Mouse (Mus musculus) liver, embryonic 13.5 days (tissue): ENCODE data around the gene Ppp1cb. TPM values are rescaled to one million over a fixed set of nuclear protein-coding genes. Genes with fewer than 3 reads are reported as not detected.
A peak's percentile ranks its signal among the peaks of the same experiment; 100 is the strongest.

ENCODE experiments used
- ATAC-seq: fragments of 200-750 bp; cut with Nextera tagmentation; 2 replicates; pipeline ENCODE4 v1.8.0; 2017; ENCODE audit warnings: low read depth, mild to moderate bottlenecking, moderate number of reproducible peaks, moderate library complexity
- DNase-seq: peaks from one replicate; pipeline ENCODE4 v3.0.0; 2022
- H3K27ac ChIP-seq: fragments of 300-500 bp; sonication (generic); 2 replicates; pipeline ENCODE4 v1.5.1; 2015; ENCODE audit warnings: moderate library complexity, mild to moderate bottlenecking, inconsistent platforms
- H3K27me3 ChIP-seq: fragments of 300-500 bp; sonication (generic); 2 replicates; pipeline ENCODE4 v1.6.1; 2015; ENCODE audit warnings: mild to moderate bottlenecking, inconsistent platforms
- H3K36me3 ChIP-seq: fragments of 300-500 bp; sonication (generic); 2 replicates; pipeline ENCODE4 v1.6.1; 2015; ENCODE audit warnings: mild to moderate bottlenecking, inconsistent platforms
- H3K4me1 ChIP-seq: fragments of 300-500 bp; sonication (generic); replicated peaks from 2 replicates; pipeline ENCODE4 v1.6.1; 2015; ENCODE audit warnings: inconsistent platforms
- H3K4me2 ChIP-seq: fragments of 300-500 bp; sonication (generic); 2 replicates; pipeline ENCODE4 v1.6.1; 2015; ENCODE audit warnings: inconsistent platforms, mild to moderate bottlenecking, moderate library complexity
- H3K4me3 ChIP-seq: fragments of 300-500 bp; sonication (generic); replicated peaks from 2 replicates; pipeline ENCODE4 v1.5.1; 2015; ENCODE audit warnings: mild to moderate bottlenecking, inconsistent platforms
- H3K9ac ChIP-seq: fragments of 300-500 bp; sonication (generic); 2 replicates; pipeline ENCODE4 v1.6.1; 2015; ENCODE audit warnings: mild to moderate bottlenecking, inconsistent platforms
- H3K9me3 ChIP-seq: fragments of 300-500 bp; sonication (generic); replicated peaks from 2 replicates; pipeline ENCODE4 v1.6.1; 2016; ENCODE audit warnings: inconsistent platforms
- WGBS: fragments of 180-500 bp; shearing (Covaris S2); methylation state at CpG from one replicate; pipeline ENCODE4 v1.1.7; 2015; ENCODE audit not compliant: insufficient replicate concordance; 5-methylcytosine and 5-hydroxymethylcytosine counted together
- polyA plus RNA-seq: library from polyadenylated mRNA; unstranded; fragments of >200 nt; fragmentation: Nextera tagmentation; extraction: Ambion mirVana; gene quantifications from 2 replicates; pipeline ENCODE4 v1.2.1, GENCODE M21; 2015

Ppp1cb gene
- 117 and 158 TPM in 2 replicates for polyA plus RNA-seq

GRCm38 (mm10) chr5:32458408-32459143 is at the start of gene Ppp1cb:
Gene Ppp1cb, plus strand, starts transcription at chr5:32458843.
- H3K27ac ChIP-seq, result peak within 1 kb of the TSS; percentile 99
- 2% methylated on average over 54 of the region's 54 CpGs for WGBS
- H3K9me3 ChIP-seq, result no peaks in the 10 kb centered on the region
- H3K27me3 ChIP-seq, result peaks cover 4% of the 10 kb centered on the region; the same call in 1 of the 2 replicates
- peak within 1 kb of the TSS; percentile 98 for H3K9ac ChIP-seq
- peaks cover 2% of the 10 kb centered on the region; the same call in 1 of the 2 replicates for H3K36me3 ChIP-seq
- peak; percentile 97 for ATAC-seq
- H3K4me1 ChIP-seq, result peaks cover 32% of the 10 kb centered on the region
- peak within 1 kb of the TSS; percentile 70 for H3K4me2 ChIP-seq
- peak; percentile 100 for DNase-seq
- peak within 1 kb of the TSS; percentile 91 for H3K4me3 ChIP-seq

- Histone ChIP-seq H3K9me3 (no peaks in the 10 kb centered on the region), H3K27me3 (no peaks in the 10 kb centered on the region), H3K4me2 (no peak overlapping the region), H3K4me1 (peaks cover 15% of the 10 kb centered on the region), H3K4me3 (no peak overlapping the region), H3K36me3 (no peaks in the 10 kb centered on the region), H3K9ac (no peak overlapping the region), H3K27ac (no peak overlapping the region)
- DNase-seq (no peak), ATAC-seq (no peak)
- WGBS, result 48% methylated on average over 2 of the region's 2 CpGs
Observed at GRCm38 (mm10) chr5:32409747-32410146, 48.9 kb upstream of the Ppp1cb start.

DNA sequence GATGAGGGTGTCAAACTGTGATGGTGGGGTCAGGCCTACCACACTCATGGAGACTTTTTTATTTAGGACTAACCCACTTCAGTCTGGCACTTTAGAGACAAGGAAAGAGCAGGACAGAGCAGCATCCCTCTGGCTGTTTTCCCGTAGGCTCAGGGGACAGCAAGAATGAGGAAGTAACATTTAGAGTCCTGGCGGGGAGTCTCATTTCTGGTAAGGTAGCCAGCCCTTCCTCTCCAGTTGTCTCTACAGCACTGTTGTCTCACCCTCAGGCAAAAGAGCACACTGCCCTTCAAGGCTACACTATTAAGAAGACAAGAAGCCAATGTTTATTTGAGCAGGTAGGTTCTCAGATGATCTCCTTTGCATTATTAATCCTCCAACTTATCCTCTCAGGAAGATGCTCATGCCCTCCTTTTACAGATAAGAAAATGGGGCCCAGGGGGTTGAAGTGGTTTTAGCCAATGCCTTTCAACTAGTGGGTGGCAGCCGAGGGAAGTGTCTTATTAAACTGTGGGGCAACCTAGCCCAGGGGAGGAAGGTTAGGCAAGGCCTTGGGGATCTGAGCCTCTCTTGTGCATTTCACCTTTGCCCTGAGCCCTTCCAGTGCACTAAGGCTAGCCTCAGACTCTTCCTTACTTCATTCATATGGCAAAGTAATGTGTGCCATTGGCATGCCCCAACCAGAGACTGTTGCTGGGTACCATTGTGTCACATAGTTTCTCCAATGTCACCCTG is 47.5 kb upstream of the Ppp1cb start:
- DNase-seq (no peak), ATAC-seq (no peak)
- 19% methylated on average over 3 of the region's 3 CpGs for WGBS
- Histone ChIP-seq H3K27me3 (no peaks in the 10 kb centered on the region), H3K9ac (no peak overlapping the region), H3K9me3 (no peaks in the 10 kb centered on the region), H3K27ac (no peak overlapping the region), H3K4me1 (peaks cover 15% of the 10 kb centered on the region), H3K4me2 (no peak overlapping the region), H3K4me3 (no peak overlapping the region), H3K36me3 (no peaks in the 10 kb centered on the region)

GRCm38 (mm10) chr5:32412186-32412950 is 46.3 kb upstream of the Ppp1cb start:
- no peak overlapping the region for H3K4me2 ChIP-seq
- DNase-seq, result no peak
- ATAC-seq, result no peak
- peaks cover 15% of the 10 kb centered on the region for H3K4me1 ChIP-seq
- H3K9me3 ChIP-seq, result no peaks in the 10 kb centered on the region
- no peaks in the 10 kb centered on the region for H3K36me3 ChIP-seq
- H3K27me3 ChIP-seq, result no peaks in the 10 kb centered on the region
- H3K9ac ChIP-seq, result no peak overlapping the region
- 37% methylated on average over 1 of the region's 1 CpGs for WGBS
- H3K27ac ChIP-seq, result no peak overlapping the region
- no peak overlapping the region for H3K4me3 ChIP-seq

- Histone ChIP-seq H3K4me2 (no peak overlapping the region), H3K36me3 (no peaks in the 10 kb centered on the region), H3K9me3 (no peaks in the 10 kb centered on the region), H3K4me3 (no peak overlapping the region), H3K4me1 (peaks cover 15% of the 10 kb centered on the region), H3K27me3 (no peaks in the 10 kb centered on the region), H3K9ac (no peak overlapping the region), H3K27ac (no peak overlapping the region)
- 81% methylated on average over 2 of the region's 2 CpGs for WGBS
- ATAC-seq, result no peak
- no peak for DNase-seq
Observed at GRCm38 (mm10) chr5:32413083-32413482, 45.6 kb upstream of the Ppp1cb start.

- no peak for DNase-seq
- no peak for ATAC-seq
- Histone ChIP-seq H3K27me3 (no peaks in the 10 kb centered on the region), H3K27ac (no peak overlapping the region), H3K36me3 (no peaks in the 10 kb centered on the region), H3K9me3 (no peaks in the 10 kb centered on the region), H3K9ac (no peak overlapping the region), H3K4me2 (no peak overlapping the region), H3K4me3 (no peak overlapping the region), H3K4me1 (peaks cover 15% of the 10 kb centered on the region)
- WGBS, result 60% methylated on average over 2 of the region's 2 CpGs
Observed at GRCm38 (mm10) chr5:32413569-32413968, 45.1 kb upstream of the Ppp1cb start.

- H3K4me3 ChIP-seq, result no peak overlapping the region
- ATAC-seq (no peak), DNase-seq (no peak)
- no peaks in the 10 kb centered on the region for H3K9me3 ChIP-seq
- H3K36me3 ChIP-seq, result no peaks in the 10 kb centered on the region
- H3K9ac ChIP-seq, result no peak overlapping the region
- H3K27me3 ChIP-seq, result no peaks in the 10 kb centered on the region
- WGBS, result 64% methylated on average over 5 of the region's 5 CpGs
- no peak overlapping the region for H3K4me2 ChIP-seq
- no peak overlapping the region for H3K27ac ChIP-seq
- peaks cover 15% of the 10 kb centered on the region for H3K4me1 ChIP-seq
Observed at GRCm38 (mm10) chr5:32414461-32414985, 44.1 kb upstream of the Ppp1cb start.

GRCm38 (mm10) chr5:32415554-32415953 is 43.1 kb upstream of the Ppp1cb start:
- Histone ChIP-seq H3K4me1 (peaks cover 11% of the 10 kb centered on the region), H3K4me2 (no peak overlapping the region), H3K27me3 (no peaks in the 10 kb centered on the region), H3K4me3 (no peak overlapping the region), H3K9me3 (no peaks in the 10 kb centered on the region), H3K27ac (no peak overlapping the region), H3K9ac (no peak overlapping the region), H3K36me3 (no peaks in the 10 kb centered on the region)
- ATAC-seq (no peak), DNase-seq (no peak)
- WGBS, result 69% methylated on average over 6 of the region's 6 CpGs

DNA sequence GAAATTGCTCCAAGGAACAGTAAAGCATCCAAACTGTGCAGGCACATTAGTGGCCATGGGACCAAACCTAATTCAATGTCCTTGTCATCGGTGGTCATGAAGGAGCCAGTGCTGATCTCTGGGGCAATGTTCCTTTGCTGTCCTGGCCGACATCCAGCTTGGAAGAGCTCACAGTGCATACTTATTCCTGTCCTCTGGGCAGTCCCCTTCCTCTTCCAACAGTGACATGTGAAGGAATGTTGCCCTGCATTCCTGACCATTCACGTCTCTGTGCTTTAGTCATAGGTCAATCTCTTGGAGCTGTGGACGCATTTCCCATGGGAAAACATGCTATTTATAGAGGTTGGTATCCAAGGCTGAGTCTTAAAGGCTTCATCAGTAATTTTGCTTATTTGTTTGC is 41.8 kb upstream of the Ppp1cb start:
- H3K9me3 ChIP-seq, result no peaks in the 10 kb centered on the region
- H3K4me2 ChIP-seq, result no peak overlapping the region
- H3K4me3 ChIP-seq, result no peak overlapping the region
- no peaks in the 10 kb centered on the region for H3K27me3 ChIP-seq
- H3K4me1 ChIP-seq, result peaks cover 1% of the 10 kb centered on the region
- no peak overlapping the region for H3K27ac ChIP-seq
- WGBS, result 60% methylated on average over 4 of the region's 4 CpGs
- ATAC-seq, result no peak
- H3K9ac ChIP-seq, result no peak overlapping the region
- H3K36me3 ChIP-seq, result no peaks in the 10 kb centered on the region
- no peak for DNase-seq

- H3K4me3 ChIP-seq, result no peak overlapping the region
- no peaks in the 10 kb centered on the region for H3K27me3 ChIP-seq
- no peak for DNase-seq
- no peaks in the 10 kb centered on the region for H3K9me3 ChIP-seq
- H3K9ac ChIP-seq, result no peak overlapping the region; the same call in 1 of the 2 replicates
- ATAC-seq, result peak; percentile 58; the same call in 1 of the 2 replicates
- H3K4me2 ChIP-seq, result peak overlapping the region; percentile 34; the same call in 1 of the 2 replicates
- H3K4me1 ChIP-seq, result peaks cover 7% of the 10 kb centered on the region
- H3K27ac ChIP-seq, result no peak overlapping the region
- 37% methylated on average over 15 of the region's 15 CpGs for WGBS
- H3K36me3 ChIP-seq, result no peaks in the 10 kb centered on the region
Observed at GRCm38 (mm10) chr5:32422081-32422589, 36.5 kb upstream of the Ppp1cb start.
